ENCODE assay signal across 17 mouse cellular contexts in the genomic region with DNA sequence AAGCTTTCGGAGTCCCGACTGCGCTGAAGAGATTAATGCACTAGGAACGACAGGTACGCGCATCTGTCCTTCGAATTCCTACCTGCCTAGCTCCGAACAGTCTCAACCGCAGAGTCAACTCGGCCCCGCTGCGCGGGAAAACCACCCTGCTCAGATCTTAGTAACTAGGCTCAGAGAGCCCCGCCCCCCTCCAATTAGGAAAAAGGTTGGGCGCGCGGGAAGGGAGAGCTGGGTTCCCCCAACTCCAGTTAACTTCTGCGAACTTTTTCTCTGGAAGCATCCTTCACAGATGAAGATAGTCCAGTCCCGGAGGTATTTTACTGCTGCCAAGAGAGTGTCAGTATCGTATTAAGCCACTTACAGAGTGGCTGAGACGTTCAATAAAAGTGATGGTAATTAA. TPM values are rescaled to one million over a fixed set of nuclear protein-coding genes. Genes with fewer than 3 reads are reported as not detected.
DNase-seq lines count a peak whose midpoint lies in the region; ATAC-seq and TF ChIP-seq lines count a peak whose summit lies in the region.
"Had no signal": no experiment of that assay in that cellular context is flagged by ENCODE, and none has a peak within 500 bp of the region (broad histone marks: within the 10 kb centered on the region; RNA-seq: fewer than 3 reads in every experiment).

No protein-coding gene starts in this region.

- peaks cover 79% of the 10 kb centered on the region for H3K27me3 ChIP-seq in E14TG2a.4 (ENCODE audit: insufficient read depth, low read length)
- peaks cover 85% of the 10 kb centered on the region for H3K27me3 ChIP-seq in hindbrain, embryonic 12.5 days
- peaks cover 78% of the 10 kb centered on the region for H3K27me3 ChIP-seq in midbrain, embryonic 15.5 days (replicated peaks)

- no peak for TF ChIP-seq CTCF in E14TG2a.4 (conservative IDR thresholded peaks at IDR 0.05; ENCODE audit: low read length)

- H3K9ac ChIP-seq in hindbrain, embryonic 12.5 days = no peak overlapping the region
- no peak overlapping the region for H3K9ac ChIP-seq in midbrain, embryonic 15.5 days
- H3K9ac ChIP-seq: heart, embryonic 15.5 days; kidney, embryonic 15.5 days; liver, embryonic 15.5 days had no signal

- peaks cover 6% of the 10 kb centered on the region for H3K36me3 ChIP-seq in E14TG2a.4 (ENCODE audit: insufficient read depth, low read length)
- no peaks in the 10 kb centered on the region for H3K36me3 ChIP-seq in hindbrain, embryonic 12.5 days
- no peaks in the 10 kb centered on the region for H3K36me3 ChIP-seq in midbrain, embryonic 15.5 days (replicated peaks)
- H3K36me3 ChIP-seq: heart, embryonic 15.5 days; kidney, embryonic 15.5 days; liver, embryonic 15.5 days had no signal

- no peaks in the 10 kb centered on the region for H3K9me3 ChIP-seq in E14TG2a.4 (ENCODE audit: low read length)
- no peaks in the 10 kb centered on the region for H3K9me3 ChIP-seq in hindbrain, embryonic 12.5 days (replicated peaks)
- H3K9me3 ChIP-seq in midbrain, embryonic 15.5 days = no peaks in the 10 kb centered on the region
- H3K9me3 ChIP-seq: heart, embryonic 15.5 days; kidney, embryonic 15.5 days; liver, embryonic 15.5 days had no signal

- H3K27ac ChIP-seq in hindbrain, embryonic 12.5 days = no peak overlapping the region
- no peak overlapping the region for H3K27ac ChIP-seq in midbrain, embryonic 15.5 days
- H3K27ac ChIP-seq: heart, embryonic 15.5 days; kidney, embryonic 15.5 days; liver, embryonic 15.5 days had no signal

- WGBS in hindbrain, embryonic 12.5 days = under 1% methylated on average over 21 of the region's 21 CpGs
- WGBS in midbrain, embryonic 15.5 days = 0% methylated on average over 21 of the region's 21 CpGs

- H3K4me2 ChIP-seq in hindbrain, embryonic 12.5 days (replicated peaks) = peak overlapping the region; percentile 79
- peak overlapping the region; percentile 13; the same call in 1 of the 2 replicates for H3K4me2 ChIP-seq in midbrain, embryonic 15.5 days
- H3K4me2 ChIP-seq: heart, embryonic 15.5 days; kidney, embryonic 15.5 days; liver, embryonic 15.5 days had no signal

- peak; percentile 67 for DNase-seq in ZHBTc4 (ENCODE audit: low read depth, low spot score)
- no peak for DNase-seq in frontal cortex, postnatal 14 days (ENCODE audit: low spot score in 2 of 2)
- no peak for DNase-seq in left cerebral cortex, postnatal 10 days (ENCODE audit: extremely low spot score in 1 of 2, low spot score in 2 of 2)
- DNase-seq in layer of hippocampus, adult 9-10 months (ENCODE audit: low spot score) = no peak
- DNase-seq: cerebellum, adult 9-11 months; layer of hippocampus, adult 9-11 months; left cerebral cortex, postnatal 4 days; lung, postnatal 14 days; right cerebral cortex, postnatal 25 days; thymus, adult 2 months had no signal

- H3K4me3 ChIP-seq in E14TG2a.4 (replicated peaks; ENCODE audit: low read length) = peak overlapping the region; percentile 35; the same call in 1 of the 2 replicates
- peak overlapping the region; percentile 4; the same call in 1 of the 2 replicates for H3K4me3 ChIP-seq in hindbrain, embryonic 12.5 days
- no peak overlapping the region for H3K4me3 ChIP-seq in midbrain, embryonic 15.5 days
- H3K4me3 ChIP-seq: heart, embryonic 15.5 days; kidney, embryonic 15.5 days; liver, embryonic 15.5 days had no signal

- no peak for ATAC-seq in hindbrain, embryonic 12.5 days (ENCODE audit: low FRiP score)
- ATAC-seq in midbrain, embryonic 15.5 days (replicated peaks) = no peak

- intact Hi-C loops in left cerebral cortex, postnatal 10 days (cut with DNase I) = no loop called here

- H3K4me1 ChIP-seq in E14TG2a.4 (replicated peaks; ENCODE audit: low read depth, low read length) = peaks cover 82% of the 10 kb centered on the region
- peaks cover 59% of the 10 kb centered on the region for H3K4me1 ChIP-seq in hindbrain, embryonic 12.5 days
- H3K4me1 ChIP-seq in midbrain, embryonic 15.5 days = peaks cover 39% of the 10 kb centered on the region

RNA-seq across cellular contexts. Expression of gene Gbx2, which starts 2.8 kb away (rescaled TPM):
- polyA plus RNA-seq in hindbrain, embryonic 12.5 days (2016; fragmentation: Nextera tagmentation; extraction: Ambion mirVana) = 46.1 and 63.6 TPM in 2 replicates
- 18.4 and 23.8 TPM in 2 replicates for polyA plus RNA-seq in midbrain, embryonic 15.5 days (2015; fragmentation: Nextera tagmentation; extraction: Ambion mirVana)
- under 1 TPM; 0.20 to 0.64 TPM for total RNA-seq in left cerebral cortex, postnatal 10 days (2021)
- total RNA-seq: gastrocnemius, postnatal 4 days had no signal
- polyA plus RNA-seq: heart, embryonic 15.5 days had no signal
